Mouse (Mus musculus) lung, postnatal 0 days (tissue): ENCODE data around the gene Gm5800. TPM values are rescaled to one million over a fixed set of nuclear protein-coding genes. Genes with fewer than 3 reads are reported as not detected.
"Not testable (repeated sequence)": the region's sequence is repeated elsewhere in the genome, so short reads cannot be mapped to it uniquely, and the experiment has no call there.

ENCODE experiments used
- ATAC-seq: fragments of 200-750 bp; cut with Nextera tagmentation; 2 replicates; pipeline ENCODE4 v1.8.0; 2017; ENCODE audit warnings: moderate library complexity
- DNase-seq: peaks from one replicate; pipeline ENCODE4 v3.0.0-alpha.2; 2016; ENCODE audit warnings: low spot score
- H3K27ac ChIP-seq: fragments of 300-500 bp; sonication (generic); 2 replicates; pipeline ENCODE4 v1.5.1; 2014; ENCODE audit warnings: antibody characterized with exemption, mild to moderate bottlenecking, low read length, mixed read lengths
- H3K27me3 ChIP-seq: fragments of 300-500 bp; sonication (generic); replicated peaks from 2 replicates; pipeline ENCODE4 v1.6.1; 2014; ENCODE audit warnings: low read length, mixed read lengths; ENCODE audit not compliant: insufficient read depth
- H3K36me3 ChIP-seq: fragments of 300-500 bp; sonication (generic); 2 replicates; pipeline ENCODE4 v1.6.1; 2014; ENCODE audit warnings: low read length, mixed read lengths; ENCODE audit not compliant: insufficient read depth
- H3K4me1 ChIP-seq: fragments of 300-500 bp; sonication (generic); 2 replicates; pipeline ENCODE4 v1.6.1; 2014; ENCODE audit warnings: antibody characterized with exemption, low read depth, low read length, mixed read lengths; ENCODE audit not compliant: insufficient read depth
- H3K4me2 ChIP-seq: fragments of 300-500 bp; sonication (generic); replicated peaks from 2 replicates; pipeline ENCODE4 v1.6.1; 2014; ENCODE audit warnings: low read depth, mild to moderate bottlenecking, low read length, moderate library complexity, mixed read lengths
- H3K4me3 ChIP-seq: fragments of 300-500 bp; sonication (generic); 2 replicates; pipeline ENCODE4 v1.5.1; 2014; ENCODE audit warnings: low read depth, low read length
- H3K9ac ChIP-seq: fragments of 300-500 bp; sonication (generic); replicated peaks from 2 replicates; pipeline ENCODE4 v1.6.1; 2014; ENCODE audit warnings: low read depth, mild to moderate bottlenecking
- H3K9me3 ChIP-seq: fragments of 300-500 bp; sonication (generic); 2 replicates; pipeline ENCODE4 v1.6.1; 2016; ENCODE audit warnings: low read length, mixed read lengths
- CTCF ChIP-seq: IDR thresholded peaks from 2 replicates; pipeline ENCODE4 v1.5.1; 2016; ENCODE audit warnings: antibody characterized with exemption, mild to moderate bottlenecking
- EP300 ChIP-seq: IDR thresholded peaks from 2 replicates; pipeline ENCODE4 v1.6.1; 2016; ENCODE audit warnings: antibody characterized with exemption, mild to moderate bottlenecking, control low read depth
- WGBS: fragments of 180-500 bp; shearing (Covaris S2); extraction: QIAGEN DNeasy Blood & Tissue Kit; methylation state at CpG from one replicate; pipeline ENCODE4 v1.1.7; 2014; 5-methylcytosine and 5-hydroxymethylcytosine counted together
- polyA plus RNA-seq: library from polyadenylated mRNA; unstranded; fragments of >200 nt; fragmentation: Nextera tagmentation; extraction: Ambion mirVana; gene quantifications from 2 replicates; pipeline ENCODE4 v1.2.1, GENCODE M21; 2015

The Gm5800 gene
- polyA plus RNA-seq, 1 experiment from 2014 or later = not detected

DNA sequence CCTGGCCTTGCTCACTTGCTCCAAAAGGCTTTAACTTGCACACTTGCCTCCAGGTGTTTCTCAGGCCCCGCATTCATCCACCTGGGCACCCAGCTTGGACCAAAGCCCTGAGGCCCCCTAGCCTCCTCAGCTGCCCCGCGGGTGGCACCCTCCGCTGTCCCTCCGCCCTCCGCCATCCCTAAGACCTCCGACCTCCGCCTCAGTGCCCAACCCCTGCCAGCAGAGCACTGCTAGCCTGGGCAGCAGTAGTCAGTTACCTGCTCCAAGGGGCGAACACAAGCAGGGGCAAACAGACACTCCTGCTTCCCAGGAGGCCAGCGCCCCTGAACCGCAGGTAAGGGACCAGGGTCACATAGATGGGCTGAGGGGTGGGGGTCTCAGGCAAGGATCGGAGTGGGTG is 21.0 kb upstream of the Gm5800 start:
- no peaks in the 10 kb centered on the region for H3K36me3 ChIP-seq
- no peak overlapping the region for H3K27ac ChIP-seq
- H3K4me1 ChIP-seq = no peaks in the 10 kb centered on the region
- H3K9me3 ChIP-seq = no peaks in the 10 kb centered on the region
- ATAC-seq (no peak), DNase-seq (no peak)
- no peak overlapping the region for H3K9ac ChIP-seq
- TF ChIP-seq EP300 (no peak), CTCF (no peak)
- H3K4me3 ChIP-seq = no peak overlapping the region
- H3K4me2 ChIP-seq = no peak overlapping the region
- 21% methylated on average over 12 of the region's 12 CpGs for WGBS
- peaks cover 20% of the 10 kb centered on the region; the same call in 1 of the 2 replicates for H3K27me3 ChIP-seq

DNA sequence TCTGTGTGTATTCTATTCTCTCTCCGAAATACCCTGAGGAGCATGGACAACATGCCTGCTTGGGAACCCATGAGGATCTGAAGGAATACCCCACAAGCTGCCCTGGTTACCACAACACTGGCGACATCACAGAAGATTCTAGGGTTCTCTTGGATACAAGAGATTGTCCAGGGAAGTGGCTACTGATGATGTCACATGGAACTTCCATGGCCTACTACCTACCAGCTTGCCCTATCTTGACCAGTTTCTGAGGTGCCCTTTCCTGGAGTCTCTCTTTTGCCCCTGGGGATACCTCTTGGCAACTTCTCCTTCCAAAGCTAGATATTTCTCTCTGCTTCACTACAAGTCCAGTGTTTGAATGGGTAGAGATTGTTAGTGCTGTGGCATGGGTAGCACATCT is 21.6 kb downstream of the Gm5800 start, which contains the start of gene Gm17079:
Gm17079 (minus strand) TSS at position 101 of the 400 bp plus-strand sequence.
- not testable (repeated sequence) for H3K4me2 ChIP-seq, ATAC-seq, H3K36me3 ChIP-seq, H3K9ac ChIP-seq, H3K9me3 ChIP-seq, H3K4me3 ChIP-seq, H3K4me1 ChIP-seq, DNase-seq, H3K27ac ChIP-seq, H3K27me3 ChIP-seq
- 73% methylated on average over 1 of the region's 2 CpGs for WGBS

DNA sequence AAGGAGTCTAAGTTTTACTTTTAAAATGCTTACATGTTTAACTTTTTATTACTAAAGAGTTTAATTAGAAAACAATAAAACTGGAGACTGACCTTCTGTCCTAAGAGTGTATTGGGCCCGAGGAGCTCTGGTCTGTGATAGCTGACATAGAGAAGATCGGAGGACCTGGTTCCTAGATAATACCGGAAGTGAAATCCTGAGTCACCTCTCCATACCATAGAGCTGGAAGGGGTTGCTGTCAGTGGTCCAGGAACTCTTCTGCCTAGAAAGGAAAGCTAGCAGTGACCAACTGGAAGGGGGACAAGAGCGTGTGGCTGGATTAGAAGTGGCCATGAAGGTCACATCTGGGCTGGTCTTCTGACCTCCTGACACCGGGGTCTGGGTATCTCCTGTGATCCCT is 39.7 kb downstream of the Gm5800 start:
- no peak overlapping the region for H3K27ac ChIP-seq
- no peaks in the 10 kb centered on the region for H3K36me3 ChIP-seq
- H3K4me2 ChIP-seq = no peak overlapping the region
- H3K9me3 ChIP-seq = no peaks in the 10 kb centered on the region
- H3K4me3 ChIP-seq = no peak overlapping the region
- H3K9ac ChIP-seq = no peak overlapping the region
- ATAC-seq = no peak
- no peaks in the 10 kb centered on the region for H3K4me1 ChIP-seq
- TF ChIP-seq EP300 (no peak), CTCF (no peak)
- WGBS = 89% methylated on average over 5 of the region's 5 CpGs
- H3K27me3 ChIP-seq = no peaks in the 10 kb centered on the region
- DNase-seq = no peak

Other genes with a start within 250 kb of the Gm5800 start
- not detected in 2 replicates for gene Gm5622, start 164.4 kb downstream of the Gm5800 start, polyA plus RNA-seq
- gene Gm17175, start 143.1 kb downstream of the Gm5800 start, polyA plus RNA-seq = not detected in 2 replicates
- gene Gm17174, start 125.0 kb downstream of the Gm5800 start, polyA plus RNA-seq = not detected in 2 replicates
- not detected in 2 replicates for gene Gm17078, start 105.9 kb downstream of the Gm5800 start, polyA plus RNA-seq
- not detected in 2 replicates for gene Gm4181, start 81.5 kb downstream of the Gm5800 start, polyA plus RNA-seq
- not detected in 2 replicates for gene Gm17079, start 21.7 kb downstream of the Gm5800 start, polyA plus RNA-seq
- gene Ang4, start 56.4 kb upstream of the Gm5800 start, polyA plus RNA-seq = not detected in 2 replicates
- not detected in 2 replicates for gene AY358078, start 82.9 kb upstream of the Gm5800 start, polyA plus RNA-seq
- 0.80 and 1.6 TPM in 2 replicates for gene Ear6, start 136.5 kb upstream of the Gm5800 start, polyA plus RNA-seq
- 25.3 and 33.9 TPM in 2 replicates for gene Mettl17, start 167.7 kb upstream of the Gm5800 start, polyA plus RNA-seq
- 3.7 and 3.8 TPM in 2 replicates for gene Slc39a2, start 175.7 kb upstream of the Gm5800 start, polyA plus RNA-seq
- 94.9 and 103 TPM in 2 replicates for gene Ndrg2, start 197.0 kb upstream of the Gm5800 start, polyA plus RNA-seq
- not detected in 2 replicates for gene Tppp2, start 201.2 kb upstream of the Gm5800 start, polyA plus RNA-seq
- gene Rnase13, start 205.6 kb upstream of the Gm5800 start, polyA plus RNA-seq = not detected in 2 replicates